Mouse (Mus musculus) forebrain, postnatal 0 days (tissue): ENCODE measurements around the gene Themis. TPM values are rescaled to one million over a fixed set of nuclear protein-coding genes. Genes with fewer than 3 reads are reported as not detected.

Source experiments
- ATAC-seq: fragments of 200-750 bp; cut with Nextera tagmentation; 2 replicates; pipeline ENCODE4 v1.8.0; 2017; ENCODE audit warnings: mild to moderate bottlenecking, moderate library complexity
- DNase-seq: peaks from one replicate; pipeline ENCODE4 v3.0.0-alpha.2; 2015
- H3K27ac ChIP-seq: fragments of 300-500 bp; sonication (generic); 2 replicates; pipeline ENCODE4 v1.5.1; 2014; ENCODE audit warnings: low read depth, mild to moderate bottlenecking, antibody characterized with exemption, low read length, moderate library complexity, mixed read lengths
- H3K27me3 ChIP-seq: fragments of 300-500 bp; sonication (generic); 2 replicates; pipeline ENCODE4 v1.6.1; 2014; ENCODE audit warnings: mild to moderate bottlenecking, low read length, mixed read lengths; ENCODE audit not compliant: insufficient read depth
- H3K36me3 ChIP-seq: fragments of 300-500 bp; sonication (generic); 2 replicates; pipeline ENCODE4 v1.6.1; 2014; ENCODE audit warnings: mild to moderate bottlenecking, moderate library complexity; ENCODE audit not compliant: insufficient read depth
- H3K4me1 ChIP-seq: fragments of 300-500 bp; sonication (generic); 2 replicates; pipeline ENCODE4 v1.6.1; 2014; ENCODE audit warnings: antibody characterized with exemption; ENCODE audit not compliant: insufficient read depth
- H3K4me2 ChIP-seq: fragments of 300-500 bp; sonication (generic); 2 replicates; pipeline ENCODE4 v1.6.1; 2014; ENCODE audit warnings: low read depth, mild to moderate bottlenecking, moderate library complexity
- H3K4me3 ChIP-seq: fragments of 300-500 bp; sonication (generic); 2 replicates; pipeline ENCODE4 v1.5.1; 2014; ENCODE audit warnings: low read depth, low read length, mixed read lengths
- H3K9ac ChIP-seq: fragments of 300-500 bp; sonication (generic); 2 replicates; pipeline ENCODE4 v1.6.1; 2014; ENCODE audit warnings: mild to moderate bottlenecking
- H3K9me3 ChIP-seq: fragments of 300-500 bp; sonication (generic); 2 replicates; pipeline ENCODE4 v1.6.1; 2016; ENCODE audit warnings: low read length
- CTCF ChIP-seq: sonication (generic); IDR thresholded peaks from 2 replicates; pipeline ENCODE4 v1.5.1; 2016; ENCODE audit warnings: antibody characterized with exemption, control low read depth, low read depth
- WGBS: fragments of 180-500 bp; shearing (Covaris S2); extraction: QIAGEN DNeasy Blood & Tissue Kit; methylation state at CpG from one replicate; pipeline ENCODE4 v1.1.7; 2014; 5-methylcytosine and 5-hydroxymethylcytosine counted together
- polyA plus RNA-seq: library from polyadenylated mRNA; unstranded; fragments of >200 nt; fragmentation: Nextera tagmentation; extraction: Ambion mirVana; gene quantifications from 2 replicates; pipeline ENCODE4 v1.2.1, GENCODE M21; 2015
- total RNA-seq: library from RNA; depleted of rRNA; stranded (reverse); fragments of >200 nt; gene quantifications from 2 replicates; pipeline ENCODE4 v1.2.3, GENCODE M21; 2014

Themis gene
- total and polyA plus RNA-seq, 2 experiments from 2014 or later, result not detected

- peak; percentile 25; the same call in 1 of the 2 replicates for ATAC-seq
Measured at GRCm38 (mm10) chr10:28843755-28844717, 175.9 kb downstream of the Themis start.

GRCm38 (mm10) chr10:28856154-28856553 lies 188.0 kb downstream of the Themis start:
- H3K4me3 ChIP-seq, result no peak overlapping the region
- ATAC-seq (peak; percentile 80), DNase-seq (no peak)
- no peaks in the 10 kb centered on the region for H3K9me3 ChIP-seq
- no peak overlapping the region for H3K27ac ChIP-seq
- no peaks in the 10 kb centered on the region for H3K4me1 ChIP-seq
- no peak overlapping the region for H3K4me2 ChIP-seq
- H3K36me3 ChIP-seq, result no peaks in the 10 kb centered on the region
- 72% methylated on average over 2 of the region's 2 CpGs for WGBS
- H3K27me3 ChIP-seq, result no peaks in the 10 kb centered on the region
- TF ChIP-seq CTCF, result no peak
- H3K9ac ChIP-seq, result no peak overlapping the region

More at GRCm38 (mm10) chr10:28843755-28844717, 175.9 kb downstream of the Themis start:
- TF ChIP-seq CTCF, result peak; percentile 90
- Histone ChIP-seq H3K9ac (no peak overlapping the region), H3K4me3 (no peak overlapping the region), H3K9me3 (no peaks in the 10 kb centered on the region), H3K4me1 (no peaks in the 10 kb centered on the region), H3K4me2 (no peak overlapping the region), H3K27ac (no peak overlapping the region), H3K27me3 (no peaks in the 10 kb centered on the region), H3K36me3 (no peaks in the 10 kb centered on the region)
- peak; percentile 86 for DNase-seq
- WGBS, result 29% methylated on average over 7 of the region's 7 CpGs

GRCm38 (mm10) chr10:28870580-28871354 lies 202.6 kb downstream of the Themis start:
- no peak for TF ChIP-seq CTCF
- no peak overlapping the region for H3K9ac ChIP-seq
- H3K36me3 ChIP-seq, result no peaks in the 10 kb centered on the region
- no peaks in the 10 kb centered on the region for H3K27me3 ChIP-seq
- WGBS, result 54% methylated on average over 4 of the region's 4 CpGs
- H3K9me3 ChIP-seq, result no peaks in the 10 kb centered on the region
- H3K27ac ChIP-seq, result no peak overlapping the region
- no peak overlapping the region for H3K4me3 ChIP-seq
- DNase-seq (no peak), ATAC-seq (peak; percentile 29; the same call in 1 of the 2 replicates)
- H3K4me2 ChIP-seq, result no peak overlapping the region
- no peaks in the 10 kb centered on the region for H3K4me1 ChIP-seq

DNA sequence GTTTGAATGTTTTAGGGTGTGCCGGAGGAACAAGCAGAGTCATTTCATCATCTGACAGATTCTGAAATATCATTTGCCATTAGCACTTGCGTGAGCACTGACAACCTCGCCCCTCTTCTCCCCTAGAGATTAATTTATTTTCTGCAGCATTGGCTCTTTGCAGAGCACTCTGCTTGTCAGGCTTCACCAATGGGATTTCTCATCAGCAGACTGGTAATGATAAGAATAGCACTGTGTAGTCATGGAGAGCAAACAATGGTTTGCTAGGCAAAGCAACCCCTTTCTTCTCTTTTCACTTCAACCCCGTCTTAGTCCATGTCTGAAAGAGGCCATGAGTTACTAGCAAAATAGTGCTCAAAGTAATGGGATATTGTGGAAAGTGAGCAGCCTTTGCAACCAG lies 206.4 kb downstream of the Themis start:
- H3K27ac ChIP-seq, result no peak overlapping the region
- no peaks in the 10 kb centered on the region for H3K27me3 ChIP-seq
- H3K9me3 ChIP-seq, result no peaks in the 10 kb centered on the region
- H3K4me2 ChIP-seq, result no peak overlapping the region
- H3K36me3 ChIP-seq, result no peaks in the 10 kb centered on the region
- no peaks in the 10 kb centered on the region for H3K4me1 ChIP-seq
- no peak overlapping the region for H3K9ac ChIP-seq
- H3K4me3 ChIP-seq, result no peak overlapping the region
- peak; percentile 63 for ATAC-seq
- no peak for TF ChIP-seq CTCF
- WGBS, result 47% methylated on average over 4 of the region's 4 CpGs
- DNase-seq, result no peak

DNA sequence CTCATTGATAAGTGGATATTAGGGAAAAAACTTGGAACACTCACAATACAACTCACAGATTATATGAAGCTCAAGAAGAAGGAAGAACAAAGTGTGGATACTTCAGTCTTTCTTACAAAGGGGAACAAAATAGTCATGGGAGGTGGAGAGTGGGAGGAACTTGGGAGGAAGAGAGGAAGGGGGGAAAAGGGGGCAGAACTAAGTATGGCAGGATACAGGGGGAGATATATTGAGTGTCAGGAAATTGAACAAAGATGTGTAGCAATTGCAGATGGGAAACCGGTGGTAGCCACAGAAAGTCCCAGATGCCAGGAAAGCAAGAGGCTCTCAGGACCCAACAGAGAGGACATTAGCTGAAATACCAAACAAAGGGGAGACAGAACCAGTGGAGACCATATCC lies 219.5 kb downstream of the Themis start:
- Histone ChIP-seq H3K9ac (no peak overlapping the region), H3K4me3 (no peak overlapping the region), H3K9me3 (no peaks in the 10 kb centered on the region), H3K27me3 (no peaks in the 10 kb centered on the region), H3K4me2 (no peak overlapping the region), H3K4me1 (no peaks in the 10 kb centered on the region), H3K27ac (no peak overlapping the region), H3K36me3 (no peaks in the 10 kb centered on the region)
- ATAC-seq, result no peak
- 87% methylated on average over 1 of the region's 1 CpGs for WGBS
- TF ChIP-seq CTCF, result no peak
- no peak for DNase-seq

GRCm38 (mm10) chr10:28890886-28891285 lies 222.7 kb downstream of the Themis start:
- Histone ChIP-seq H3K27ac (no peak overlapping the region), H3K4me3 (no peak overlapping the region), H3K9me3 (no peaks in the 10 kb centered on the region), H3K4me2 (no peak overlapping the region), H3K4me1 (no peaks in the 10 kb centered on the region), H3K27me3 (no peaks in the 10 kb centered on the region), H3K9ac (no peak overlapping the region), H3K36me3 (no peaks in the 10 kb centered on the region)
- WGBS, result 92% methylated on average over 2 of the region's 2 CpGs
- ATAC-seq (no peak), DNase-seq (no peak)
- TF ChIP-seq CTCF, result no peak
